10 mouse cellular contexts compared by ENCODE assay signal in genomic region chr11:117235898-117236459, GRCm38 (mm10). TPM values are rescaled to one million over a fixed set of nuclear protein-coding genes. Genes with fewer than 3 reads are reported as not detected.
A peak's percentile ranks its signal among the peaks of the same experiment; 100 is the strongest.
DNase-seq lines count a peak whose midpoint lies in the region; ATAC-seq and TF ChIP-seq lines count a peak whose summit lies in the region.
"Had no signal": no experiment of that assay in that cellular context is flagged by ENCODE, and none has a peak within 500 bp of the region (broad histone marks: within the 10 kb centered on the region; RNA-seq: fewer than 3 reads in every experiment).

No protein-coding gene starts in this region.

- peak overlapping the region; percentile 70 for H3ac ChIP-seq in C2C12 (ENCODE audit: control insufficient read depth, insufficient read length, low read depth)

- H3K36me3 ChIP-seq in forebrain, embryonic 16.5 days (ENCODE audit: control insufficient read depth, insufficient read depth): no peaks in the 10 kb centered on the region
- no peaks in the 10 kb centered on the region for H3K36me3 ChIP-seq in forebrain, embryonic 12.5 days (replicated peaks)
- H3K36me3 ChIP-seq in C2C12 (ENCODE audit: control insufficient read depth, insufficient read depth): no peaks in the 10 kb centered on the region
- no peaks in the 10 kb centered on the region for H3K36me3 ChIP-seq in heart, embryonic 16.5 days (ENCODE audit: control insufficient read depth, insufficient read depth)
- H3K36me3 ChIP-seq in limb, embryonic 13.5 days: peaks cover 13% of the 10 kb centered on the region; the same call in 1 of the 2 replicates
- H3K36me3 ChIP-seq: liver, embryonic 13.5 days had no signal

- H3K9me3 ChIP-seq in forebrain, embryonic 16.5 days (ENCODE audit: control insufficient read depth, low read length): no peaks in the 10 kb centered on the region
- no peaks in the 10 kb centered on the region for H3K9me3 ChIP-seq in forebrain, embryonic 12.5 days
- H3K9me3 ChIP-seq in heart, embryonic 16.5 days (replicated peaks; ENCODE audit: control insufficient read depth, low read length): no peaks in the 10 kb centered on the region
- H3K9me3 ChIP-seq in limb, embryonic 13.5 days: no peaks in the 10 kb centered on the region
- H3K9me3 ChIP-seq: liver, embryonic 13.5 days had no signal

- no peak for TF ChIP-seq CTCF in C2C12 (IDR thresholded peaks at IDR 0.05; ENCODE audit: control insufficient read depth, insufficient read depth, insufficient read length)

- peaks cover 41% of the 10 kb centered on the region for H3K79me3 ChIP-seq in C2C12 (ENCODE audit: low read depth)

- no peaks in the 10 kb centered on the region for H3K27me3 ChIP-seq in forebrain, embryonic 16.5 days (replicated peaks; ENCODE audit: control insufficient read depth, insufficient read depth, low read length)
- H3K27me3 ChIP-seq in forebrain, embryonic 12.5 days: peaks cover 4% of the 10 kb centered on the region; the same call in 1 of the 2 replicates
- no peaks in the 10 kb centered on the region for H3K27me3 ChIP-seq in C2C12 (ENCODE audit: control insufficient read depth, insufficient read depth, insufficient read length)
- 0 out of 2 replicates have a peak, but pooled peaks cover 2% of the 10 kb centered on the region for H3K27me3 ChIP-seq in heart, embryonic 16.5 days (ENCODE audit: control insufficient read depth, insufficient read depth, low read length)
- H3K27me3 ChIP-seq in limb, embryonic 13.5 days: no peaks in the 10 kb centered on the region

- H3K4me3 ChIP-seq in forebrain, embryonic 16.5 days (replicated peaks; ENCODE audit: low read length): no peak overlapping the region
- H3K4me3 ChIP-seq in forebrain, embryonic 12.5 days (replicated peaks): no peak overlapping the region
- H3K4me3 ChIP-seq in C2C12 (ENCODE audit: insufficient read depth, poor library complexity, severe bottlenecking): peak overlapping the region; percentile 23
- no peak overlapping the region for H3K4me3 ChIP-seq in heart, embryonic 16.5 days (ENCODE audit: low read length)
- H3K4me3 ChIP-seq in limb, embryonic 13.5 days: no peak overlapping the region
- H3K4me3 ChIP-seq: liver, embryonic 13.5 days had no signal

- no peak for ATAC-seq in forebrain, embryonic 16.5 days
- ATAC-seq in forebrain, embryonic 12.5 days (ENCODE audit: low FRiP score): no peak
- no peak for ATAC-seq in heart, embryonic 16.5 days (replicated peaks; ENCODE audit: extremely low read depth, insufficient read depth, low FRiP score)
- no peak for ATAC-seq in limb, embryonic 13.5 days (ENCODE audit: low FRiP score, low read depth)
- ATAC-seq: CD4-positive, CD25-positive, alpha-beta regulatory T cell, adult 4 months had no signal

- WGBS in forebrain, embryonic 16.5 days: 45% methylated on average over 9 of the region's 9 CpGs
- 45% methylated on average over 9 of the region's 9 CpGs for WGBS in forebrain, embryonic 12.5 days
- 36% methylated on average over 9 of the region's 9 CpGs for WGBS in heart, embryonic 16.5 days
- 19% methylated on average over 9 of the region's 9 CpGs for WGBS in limb, embryonic 13.5 days

- no peak for DNase-seq in ovary, postnatal 36 days (ENCODE audit: low spot score)
- no peak for DNase-seq in thymus, adult 18-20 months
- DNase-seq in cerebellum, postnatal 14 days: no peak
- DNase-seq: liver, embryonic 13.5 days had no signal

- H3K4me1 ChIP-seq in forebrain, embryonic 16.5 days (replicated peaks; ENCODE audit: control insufficient read depth, insufficient read depth, low read length): peaks cover 19% of the 10 kb centered on the region
- peaks cover 19% of the 10 kb centered on the region for H3K4me1 ChIP-seq in forebrain, embryonic 12.5 days
- peaks cover 40% of the 10 kb centered on the region for H3K4me1 ChIP-seq in heart, embryonic 16.5 days (ENCODE audit: control insufficient read depth, insufficient read depth, low read length)
- peaks cover 55% of the 10 kb centered on the region for H3K4me1 ChIP-seq in limb, embryonic 13.5 days

- H3K27ac ChIP-seq in forebrain, embryonic 16.5 days (ENCODE audit: low read length): no peak overlapping the region
- H3K27ac ChIP-seq in forebrain, embryonic 12.5 days: no peak overlapping the region
- H3K27ac ChIP-seq in heart, embryonic 16.5 days (ENCODE audit: low read length): peak overlapping the region; percentile 20; the same call in 1 of the 2 replicates
- H3K27ac ChIP-seq in limb, embryonic 13.5 days: peak overlapping the region; percentile 39; the same call in 1 of the 2 replicates
- H3K27ac ChIP-seq: liver, embryonic 13.5 days had no signal

- 0 out of 2 replicates have a peak overlapping the region, but pooled peaks have one; percentile 4 for H3K9ac ChIP-seq in forebrain, embryonic 16.5 days (replicated peaks; ENCODE audit: low read depth, low read length)
- no peak overlapping the region for H3K9ac ChIP-seq in forebrain, embryonic 12.5 days
- peak overlapping the region; percentile 45; the same call in 1 of the 2 replicates for H3K9ac ChIP-seq in heart, embryonic 16.5 days (ENCODE audit: low read length)
- peak overlapping the region; percentile 36; the same call in 1 of the 2 replicates for H3K9ac ChIP-seq in limb, embryonic 13.5 days
- H3K9ac ChIP-seq: liver, embryonic 13.5 days had no signal

- H3K4me2 ChIP-seq in forebrain, embryonic 16.5 days (ENCODE audit: low read length): no peak overlapping the region
- H3K4me2 ChIP-seq in forebrain, embryonic 12.5 days: no peak overlapping the region
- peak overlapping the region; percentile 38 for H3K4me2 ChIP-seq in heart, embryonic 16.5 days (ENCODE audit: low read depth, low read length)
- peak overlapping the region; percentile 74 for H3K4me2 ChIP-seq in limb, embryonic 13.5 days (replicated peaks)
- H3K4me2 ChIP-seq: liver, embryonic 13.5 days had no signal

- peaks cover 80% of the 10 kb centered on the region for H3K79me2 ChIP-seq in C2C12 (ENCODE audit: control insufficient read depth, insufficient read depth)

TF ChIP-seq in C2C12, 6 proteins besides CTCF, POLR2A, EP300 and RAD21:
- TF ChIP-seq USF1 (IDR thresholded peaks at IDR 0.05; ENCODE audit: low read depth) (no peak), MYOD1 (IDR thresholded peaks at IDR 0.05; ENCODE audit: control insufficient read depth, insufficient read length, low read depth) (no peak), MAX (IDR thresholded peaks at IDR 0.05) (no peak), CEBPB (IDR thresholded peaks at IDR 0.05; ENCODE audit: low read depth) (no peak), FOSL1 (IDR thresholded peaks at IDR 0.05; ENCODE audit: insufficient read depth, low read length, poor library complexity, severe bottlenecking) (no peak), MYOG (IDR thresholded peaks at IDR 0.05; ENCODE audit: control insufficient read depth, extremely low read depth, insufficient read length) (no peak)

RNA-seq across cellular contexts. Expression of gene Sept9, which starts 36.5 kb away (rescaled TPM):
- polyA plus RNA-seq in forebrain, embryonic 16.5 days (2015; fragmentation: Nextera tagmentation; extraction: Ambion mirVana): 120 and 128 TPM in 2 replicates
- polyA plus RNA-seq in forebrain, embryonic 12.5 days (2016; fragmentation: Nextera tagmentation; extraction: Ambion mirVana): 180 and 192 TPM in 2 replicates
- 266 TPM for polyA plus RNA-seq in C2C12 (2012; fragmentation: generic; extraction: Trizol)
- 64.3 and 71.0 TPM in 2 replicates for polyA plus RNA-seq in heart, embryonic 16.5 days (2015; fragmentation: Nextera tagmentation; extraction: Ambion mirVana)
- polyA plus RNA-seq in limb, embryonic 13.5 days (2015; fragmentation: Nextera tagmentation; extraction: Ambion mirVana): 170 and 179 TPM in 2 replicates

Comparison
In these comparisons a context has a peak if more than half of its experiments do, and no peak if none do; other contexts are left out.
1. H3K27ac ChIP-seq: peak in heart, embryonic 16.5 days (single experiment) and limb, embryonic 13.5 days (single experiment); none in forebrain, embryonic 16.5 days (single experiment) and forebrain, embryonic 12.5 days (single experiment).
2. H3K4me2 ChIP-seq: peak in heart, embryonic 16.5 days (single experiment) and limb, embryonic 13.5 days (single experiment); none in forebrain, embryonic 16.5 days (single experiment) and forebrain, embryonic 12.5 days (single experiment).